Mouse (Mus musculus) embryonic facial prominence, embryonic 14.5 days (tissue): ENCODE results near the gene Tap1. TPM values are rescaled to one million over a fixed set of nuclear protein-coding genes. Genes with fewer than 3 reads are reported as not detected.

Experiments used
- polyA plus RNA-seq: library from polyadenylated mRNA; unstranded; fragments of >200 nt; fragmentation: Nextera tagmentation; extraction: Ambion mirVana; gene quantifications from 2 replicates; pipeline ENCODE4 v1.2.1, GENCODE M21; 2014

Tap1 gene
- polyA plus RNA-seq, 1 experiment from 2014 or later: 5.1 TPM

Other genes starting within 250 kb of the Tap1 start
- gene Pfdn6, start 247.2 kb upstream of the Tap1 start, polyA plus RNA-seq: 122 and 124 TPM in 2 replicates
- 15.4 and 20.2 TPM in 2 replicates for gene Wdr46, start 246.9 kb upstream of the Tap1 start, polyA plus RNA-seq
- 4.4 and 5.7 TPM in 2 replicates for gene B3galt4, start 236.1 kb upstream of the Tap1 start, polyA plus RNA-seq
- gene Vps52, start 231.7 kb upstream of the Tap1 start, polyA plus RNA-seq: 38.6 and 41.6 TPM in 2 replicates
- 2,078 and 2,095 TPM in 2 replicates for gene Rps18, start 231.6 kb upstream of the Tap1 start, polyA plus RNA-seq
- 20.8 and 30.8 TPM in 2 replicates for gene H2-K1, start 187.2 kb upstream of the Tap1 start, polyA plus RNA-seq
- gene Ring1, start 162.9 kb upstream of the Tap1 start, polyA plus RNA-seq: 6.0 and 7.2 TPM in 2 replicates
- 41.3 and 46.1 TPM in 2 replicates for gene H2-Ke6, start 159.5 kb upstream of the Tap1 start, polyA plus RNA-seq
- gene Slc39a7, start 155.9 kb upstream of the Tap1 start, polyA plus RNA-seq: 118 and 125 TPM in 2 replicates
- 26.0 and 29.2 TPM in 2 replicates for gene Rxrb, start 155.7 kb upstream of the Tap1 start, polyA plus RNA-seq
- 53.9 and 64.3 TPM in 2 replicates for gene Col11a2, start 148.1 kb upstream of the Tap1 start, polyA plus RNA-seq
- 0.36 and 0.76 TPM in 2 replicates for gene H2-Oa, start 95.2 kb upstream of the Tap1 start, polyA plus RNA-seq
- gene H2-DMa, start 68.0 kb upstream of the Tap1 start, polyA plus RNA-seq: 13.6 and 14.9 TPM in 2 replicates
- gene Brd2, start 64.9 kb upstream of the Tap1 start, polyA plus RNA-seq: 103 and 105 TPM in 2 replicates
- gene H2-DMb2, start 44.2 kb upstream of the Tap1 start, polyA plus RNA-seq: 0.22 and 0.39 TPM in 2 replicates
- 2.8 and 4.3 TPM in 2 replicates for gene H2-DMb1, start 34.5 kb upstream of the Tap1 start, polyA plus RNA-seq
- 2.8 and 3.8 TPM in 2 replicates for gene Psmb9, start 211 bp downstream of the Tap1 start, polyA plus RNA-seq
- 10.0 and 12.1 TPM in 2 replicates for gene Psmb8, start 10.2 kb downstream of the Tap1 start, polyA plus RNA-seq
- gene Tap2, start 16.0 kb downstream of the Tap1 start, polyA plus RNA-seq: 3.3 and 4.1 TPM in 2 replicates
- gene H2-Ob, start 51.4 kb downstream of the Tap1 start, polyA plus RNA-seq: 0.24 TPM in 1 of 2 replicates, not detected in the other
- 9.4 and 10.1 TPM in 2 replicates for gene H2-Ab1, start 70.1 kb downstream of the Tap1 start, polyA plus RNA-seq
- gene H2-Aa, start 100.3 kb downstream of the Tap1 start, polyA plus RNA-seq: 4.9 and 5.7 TPM in 2 replicates
- 4.1 and 4.7 TPM in 2 replicates for gene H2-Eb1, start 118.3 kb downstream of the Tap1 start, polyA plus RNA-seq
- gene H2-Eb2, start 138.1 kb downstream of the Tap1 start, polyA plus RNA-seq: not detected in 2 replicates
- gene Btnl2, start 167.3 kb downstream of the Tap1 start, polyA plus RNA-seq: not detected in 2 replicates
- not detected in 2 replicates for gene Btnl1, start 189.6 kb downstream of the Tap1 start, polyA plus RNA-seq
- gene BC051142, start 211.3 kb downstream of the Tap1 start, polyA plus RNA-seq: 0.38 and 0.71 TPM in 2 replicates